Mouse (Mus musculus) erythroblast, embryonic 14.5 days (primary cell): ENCODE data around the gene Tbcel.

Source experiments
- GATA1 ChIP-seq: IDR thresholded peaks from 2 replicates; pipeline ENCODE4 v1.6.1; 2012; ENCODE audit warnings: low read length, inconsistent platforms, mixed read lengths
- TAL1 ChIP-seq: IDR thresholded peaks from 3 replicates; pipeline ENCODE4 v1.6.1; 2012; ENCODE audit warnings: low read length, inconsistent platforms, mixed read lengths

GRCm38 (mm10) chr9:42508235-42508634, 626 bp upstream of the Tbcel start:
- TF ChIP-seq GATA1 (no peak), TAL1 (no peak)
